Mouse (Mus musculus) bone marrow macrophage, adult 2 months (primary cell): ENCODE data around the gene Rps6ka5.

Experiments used
- CTCF ChIP-seq: IDR thresholded peaks from 2 replicates; pipeline ENCODE4 v1.5.1; 2012; ENCODE audit warnings: low read depth, mild to moderate bottlenecking, low read length, moderate library complexity
- POLR2A ChIP-seq: IDR thresholded peaks from 2 replicates; pipeline ENCODE4 v1.6.1; 2012; ENCODE audit warnings: mild to moderate bottlenecking, low read depth, low read length, borderline replicate concordance

- TF ChIP-seq CTCF (no peak), POLR2A (no peak)
Observed at GRCm38 (mm10) chr12:100720801-100721200, 6.0 kb downstream of the Rps6ka5 start.
